Mouse (Mus musculus) G1E (cell line): ENCODE measurements around the gene St6gal1. TPM values are rescaled to one million over a fixed set of nuclear protein-coding genes. Genes with fewer than 3 reads are reported as not detected.

ENCODE experiments used
- ATAC-seq: 2 replicates; pipeline ENCODE4 v1.8.0; 2016; ENCODE audit warnings: mild to moderate bottlenecking; ENCODE audit not compliant: insufficient number of reproducible peaks, poor library complexity, low FRiP score, severe bottlenecking; ENCODE audit errors: extremely low read depth
- DNase-seq: peaks from one replicate; pipeline ENCODE4 v3.0.0; 2012; ENCODE audit warnings: low spot score
- H3K27me3 ChIP-seq: 2 replicates; pipeline ENCODE4 v1.6.1; 2012; ENCODE audit warnings: mild to moderate bottlenecking, low read length, inconsistent platforms; ENCODE audit not compliant: insufficient read depth
- H3K36me3 ChIP-seq: replicated peaks from 2 replicates; pipeline ENCODE3; 2012; ENCODE audit warnings: mild to moderate bottlenecking, inconsistent platforms
- H3K4me1 ChIP-seq: 2 replicates; pipeline ENCODE4 v1.6.1; 2012; ENCODE audit warnings: low read depth, low read length, inconsistent platforms, mixed read lengths; ENCODE audit not compliant: insufficient read depth
- H3K4me3 ChIP-seq: 2 replicates; pipeline ENCODE4 v1.5.1; 2012; ENCODE audit warnings: low read depth, mild to moderate bottlenecking, inconsistent platforms, low read length, moderate library complexity, mixed read lengths
- H3K9me3 ChIP-seq: replicated peaks from 2 replicates; pipeline ENCODE4 v1.6.1; 2012; ENCODE audit warnings: inconsistent platforms
- CTCF ChIP-seq: IDR thresholded peaks from 2 replicates; pipeline ENCODE4 v1.5.1; 2012; ENCODE audit warnings: low read depth, low read length, inconsistent platforms, mixed read lengths
- GATA1 ChIP-seq: IDR thresholded peaks from 2 replicates; pipeline ENCODE4 v1.6.1; 2012; ENCODE audit warnings: borderline replicate concordance, low read length, inconsistent platforms, mixed read lengths
- GATA2 ChIP-seq: IDR thresholded peaks from 2 replicates; pipeline ENCODE4 v1.6.1; 2012; ENCODE audit warnings: low read depth, low read length, inconsistent platforms, borderline replicate concordance
- POLR2AphosphoS5 ChIP-seq: IDR thresholded peaks from 2 replicates; pipeline ENCODE4 v1.6.1; 2012; ENCODE audit warnings: low read depth, low read length, inconsistent platforms; ENCODE audit not compliant: insufficient replicate concordance
- TAL1 ChIP-seq: conservative IDR thresholded peaks from 2 replicates; pipeline ENCODE4 v1.6.1; 2012; ENCODE audit warnings: low read depth, low read length, inconsistent platforms, mixed read lengths
- polyA plus RNA-seq: library from polyadenylated mRNA; stranded (reverse); fragments of >175 nt; gene quantifications from 2 replicates; pipeline ENCODE4 v1.2.3, GENCODE M21; 2012
- total RNA-seq, 2 experiments: library from RNA; stranded (forward) in 1 of 2; stranded (reverse) in 1 of 2; fragments of 200-1000 nt in 1 of 2; fragments of >200 nt in 1 of 2; fragmentation: Nextera tagmentation in 1 of 2; gene quantifications; 2 replicates each; pipeline ENCODE4 v1.2.3; 2014 to 2017

The St6gal1 gene
- total and polyA plus RNA-seq, 3 experiments, result 0.24 to 4.0 (median 3.0) TPM

DNA sequence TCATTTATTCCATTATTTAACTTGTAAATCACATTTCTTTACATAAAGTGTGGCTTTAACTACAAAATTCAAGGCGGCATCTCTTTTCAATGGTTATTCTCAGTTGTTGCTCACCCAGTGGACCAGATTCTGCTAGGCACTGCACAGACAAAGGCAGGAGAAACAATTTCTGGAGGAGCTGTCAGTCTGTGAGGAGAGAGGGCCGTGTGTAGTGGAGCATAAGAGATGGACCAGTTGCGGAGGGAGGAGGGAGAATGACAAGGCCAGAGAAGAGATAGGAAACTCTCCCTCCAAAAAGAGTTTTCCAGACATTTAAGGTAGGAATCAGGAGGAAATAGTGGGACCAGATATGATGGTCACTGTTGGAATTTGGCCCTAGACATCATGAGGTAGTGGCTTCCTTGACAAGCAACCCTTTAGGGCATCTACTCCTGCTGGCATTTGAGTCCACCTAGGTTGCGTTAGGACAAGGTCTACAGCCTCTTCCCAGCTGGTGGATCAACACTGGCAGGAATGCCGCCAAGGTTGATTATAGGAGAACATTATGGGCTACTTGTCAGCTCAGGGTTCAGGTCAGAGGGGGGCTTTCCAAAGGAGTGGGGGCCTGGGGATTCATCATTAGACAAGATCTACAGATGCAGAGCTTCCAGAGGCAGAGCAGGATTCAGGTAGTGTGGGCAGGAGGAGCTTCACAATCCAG lies 19.3 kb downstream of the St6gal1 start:
- Histone ChIP-seq H3K9me3 (no peaks in the 10 kb centered on the region), H3K4me3 (no peak overlapping the region), H3K4me1 (no peaks in the 10 kb centered on the region), H3K27me3 (no peaks in the 10 kb centered on the region; the same call in 1 of the 2 replicates), H3K36me3 (no peaks in the 10 kb centered on the region)
- no peak for ATAC-seq
- TF ChIP-seq GATA1, result no peak
- no peak for TF ChIP-seq GATA2
- TF ChIP-seq CTCF, result no peak
- no peak for DNase-seq

DNA sequence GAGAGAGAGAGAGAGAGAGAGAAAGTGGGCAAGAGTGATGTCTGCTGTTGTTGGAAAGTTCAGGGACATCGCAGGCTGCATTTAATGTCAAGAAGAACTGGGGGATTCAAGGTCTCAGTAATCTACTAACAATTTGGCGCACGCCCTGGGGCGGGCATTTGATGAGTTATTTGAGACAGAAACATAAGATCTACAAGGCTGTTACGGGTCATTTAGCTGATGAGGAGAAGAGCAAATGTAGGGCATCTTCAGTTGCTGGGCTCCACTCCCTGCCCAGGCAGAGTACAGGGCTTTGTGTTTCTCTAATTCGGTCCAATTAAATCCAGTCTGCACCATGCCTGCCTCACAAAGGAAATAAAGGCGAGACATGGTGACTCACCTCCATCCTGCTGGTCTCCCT lies 19.9 kb downstream of the St6gal1 start:
- H3K27me3 ChIP-seq, result no peaks in the 10 kb centered on the region; the same call in 1 of the 2 replicates
- ATAC-seq (no peak), DNase-seq (no peak)
- no peaks in the 10 kb centered on the region for H3K36me3 ChIP-seq
- no peak overlapping the region for H3K4me3 ChIP-seq
- no peaks in the 10 kb centered on the region for H3K9me3 ChIP-seq
- TF ChIP-seq TAL1 (no peak), CTCF (no peak)
- no peaks in the 10 kb centered on the region for H3K4me1 ChIP-seq

DNA sequence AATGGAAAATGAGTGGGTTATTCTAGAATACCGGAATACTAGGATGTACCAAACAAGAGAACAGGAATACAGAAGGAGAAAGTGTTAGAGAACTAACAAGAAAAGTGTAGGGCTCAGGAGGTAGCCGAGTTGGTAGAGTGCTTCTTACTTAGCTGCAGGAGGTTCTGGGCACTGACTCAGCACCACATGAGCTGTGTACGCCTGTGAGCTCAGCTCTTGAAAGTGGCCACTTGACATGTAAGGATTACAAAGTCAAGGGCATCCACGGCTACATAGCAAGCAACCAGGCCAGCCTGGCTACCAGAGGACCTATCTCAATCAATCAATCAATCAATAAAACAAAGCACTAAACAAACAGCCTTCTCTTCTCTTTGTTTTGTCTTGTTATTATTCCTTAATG lies 24.7 kb downstream of the St6gal1 start:
- Histone ChIP-seq H3K27me3 (no peaks in the 10 kb centered on the region), H3K4me1 (no peaks in the 10 kb centered on the region), H3K36me3 (no peaks in the 10 kb centered on the region), H3K9me3 (no peaks in the 10 kb centered on the region), H3K4me3 (no peak overlapping the region)
- ATAC-seq (no peak), DNase-seq (no peak)
- TF ChIP-seq POLR2AphosphoS5 (no peak), TAL1 (no peak), GATA1 (no peak), GATA2 (no peak), CTCF (no peak)

DNA sequence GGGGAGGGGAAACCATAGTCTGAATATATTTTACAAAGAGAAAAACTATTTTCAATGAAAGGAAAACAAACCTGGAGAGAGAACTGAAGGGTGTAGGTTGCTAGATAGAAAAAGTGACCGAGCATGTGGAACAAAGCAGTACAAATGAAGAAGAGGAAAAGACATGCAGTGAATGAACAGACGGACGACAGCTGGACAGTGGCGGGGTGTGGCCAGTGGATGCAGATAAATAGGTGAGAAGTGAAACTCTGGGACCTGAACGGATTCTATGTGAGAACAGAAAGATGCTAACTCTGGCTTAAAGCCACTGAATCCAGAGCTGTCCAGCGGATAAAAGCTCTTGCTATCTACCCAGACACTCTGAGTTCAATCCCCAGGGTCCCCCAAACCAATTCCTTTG lies 25.2 kb downstream of the St6gal1 start:
- no peak for TF ChIP-seq CTCF
- TF ChIP-seq GATA2, result no peak
- TF ChIP-seq POLR2AphosphoS5, result no peak
- no peak for TF ChIP-seq GATA1
- TF ChIP-seq TAL1, result no peak

DNA sequence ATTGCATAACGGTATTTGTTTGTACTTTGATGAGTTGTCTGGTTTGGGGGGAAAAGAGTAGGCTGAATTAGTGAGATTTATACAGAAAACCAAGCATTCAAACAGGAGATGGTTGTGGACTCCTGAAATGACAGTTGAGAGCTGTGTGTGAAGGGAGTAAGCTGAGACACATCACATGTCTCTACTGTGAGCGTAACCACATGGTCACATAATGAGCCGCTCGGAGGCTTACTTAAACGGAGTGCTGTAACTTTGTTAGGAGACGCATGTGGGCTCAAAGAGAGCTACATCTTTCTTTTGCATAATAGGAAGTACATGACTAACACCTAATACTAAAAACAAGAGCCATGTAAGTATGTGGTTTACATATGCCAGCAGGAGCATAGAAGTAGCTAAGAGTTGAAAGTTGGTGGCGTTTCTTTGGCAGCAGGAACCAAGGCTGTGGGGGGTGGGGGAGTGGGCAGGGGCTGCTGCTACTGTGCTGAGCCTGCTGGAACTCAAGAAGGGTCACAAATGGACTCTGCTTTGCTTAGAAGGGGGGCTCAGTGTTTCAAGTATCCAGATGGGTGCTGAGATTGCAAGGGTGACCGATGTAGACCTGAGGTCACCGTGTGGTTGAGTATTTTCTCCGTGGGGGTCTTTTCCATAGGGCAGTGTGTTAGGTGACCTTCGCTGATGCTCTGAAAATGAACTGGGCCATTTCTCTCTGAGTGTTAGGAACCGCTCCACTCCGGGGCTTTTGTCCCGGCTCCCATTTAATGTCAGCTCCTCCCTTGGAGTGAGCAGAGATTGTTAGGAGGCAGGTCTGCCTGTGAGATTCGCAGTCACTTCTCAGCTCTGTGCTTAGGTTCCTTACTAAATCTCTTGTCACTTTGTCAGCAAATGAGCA lies 26.3 kb downstream of the St6gal1 start:
- Histone ChIP-seq H3K27me3 (no peaks in the 10 kb centered on the region), H3K36me3 (no peaks in the 10 kb centered on the region), H3K4me3 (no peak overlapping the region), H3K9me3 (no peaks in the 10 kb centered on the region), H3K4me1 (no peaks in the 10 kb centered on the region)
- no peak for TF ChIP-seq GATA2
- no peak for TF ChIP-seq POLR2AphosphoS5
- TF ChIP-seq GATA1, result no peak
- no peak for TF ChIP-seq CTCF
- TF ChIP-seq TAL1, result no peak
- ATAC-seq (no peak), DNase-seq (no peak)

More for the DNA sequence above, 25.2 kb downstream of the St6gal1 start:
- ATAC-seq, result no peak
- H3K4me3 ChIP-seq, result no peak overlapping the region
- H3K9me3 ChIP-seq, result no peaks in the 10 kb centered on the region
- no peak for DNase-seq
- no peaks in the 10 kb centered on the region for H3K36me3 ChIP-seq
- no peaks in the 10 kb centered on the region for H3K4me1 ChIP-seq
- no peaks in the 10 kb centered on the region for H3K27me3 ChIP-seq

DNA sequence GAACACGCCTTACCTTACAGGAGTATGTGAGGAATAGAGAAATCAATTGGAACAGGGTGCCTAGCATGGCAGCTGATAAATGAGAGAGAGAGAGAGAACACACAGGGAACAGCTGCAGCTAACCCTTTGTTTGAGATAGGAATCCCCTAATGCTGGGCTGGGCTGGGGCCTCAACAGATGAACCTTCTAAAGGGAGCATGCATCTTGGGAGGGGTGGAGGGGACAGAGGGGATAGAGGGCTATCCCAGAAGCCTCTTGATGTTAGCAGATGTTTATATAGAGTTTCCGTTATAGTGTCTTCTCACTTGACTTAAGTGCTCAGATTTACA lies 26.9 kb downstream of the St6gal1 start:
- H3K4me1 ChIP-seq, result no peaks in the 10 kb centered on the region
- no peak overlapping the region for H3K4me3 ChIP-seq
- no peak for DNase-seq
- no peaks in the 10 kb centered on the region for H3K27me3 ChIP-seq
- no peak for ATAC-seq
- no peaks in the 10 kb centered on the region for H3K9me3 ChIP-seq
- H3K36me3 ChIP-seq, result no peaks in the 10 kb centered on the region
- TF ChIP-seq TAL1, result no peak
- TF ChIP-seq CTCF, result no peak
- no peak for TF ChIP-seq POLR2AphosphoS5
- TF ChIP-seq GATA1, result no peak
- no peak for TF ChIP-seq GATA2
